Mouse (Mus musculus) limb, embryonic 12.5 days (tissue): ENCODE measurements at regions not wholly inside any gene's neighbourhood (a gene's known extent, or its start where the extent isn't known, plus 50 kb on each side); places are given as distances from the start of the nearest gene placed in this dataset.

Experiments
- ATAC-seq: fragments of 200-750 bp; cut with Nextera tagmentation; 2 replicates; pipeline ENCODE4 v1.8.0; 2017; ENCODE audit warnings: low read depth, moderate TSS enrichment; ENCODE audit not compliant: insufficient number of reproducible peaks, insufficient read depth, low FRiP score, low TSS enrichment
- H3K27ac ChIP-seq: fragments of 300-500 bp; sonication (generic); 2 replicates; pipeline ENCODE4 v1.5.1; 2016; ENCODE audit warnings: mild to moderate bottlenecking, moderate library complexity
- H3K27me3 ChIP-seq: fragments of 300-500 bp; sonication (generic); 2 replicates; pipeline ENCODE4 v1.6.1; 2016; ENCODE audit warnings: mild to moderate bottlenecking, moderate library complexity
- H3K36me3 ChIP-seq: fragments of 300-500 bp; sonication (generic); 2 replicates; pipeline ENCODE4 v1.6.1; 2016; ENCODE audit warnings: mild to moderate bottlenecking, moderate library complexity
- H3K4me1 ChIP-seq: fragments of 300-500 bp; sonication (generic); replicated peaks from 2 replicates; pipeline ENCODE4 v1.6.1; 2016
- H3K4me2 ChIP-seq: fragments of 300-500 bp; sonication (generic); 2 replicates; pipeline ENCODE4 v1.6.1; 2016; ENCODE audit warnings: mild to moderate bottlenecking, moderate library complexity
- H3K4me3 ChIP-seq: fragments of 300-500 bp; sonication (generic); replicated peaks from 2 replicates; pipeline ENCODE4 v1.5.1; 2016; ENCODE audit warnings: mild to moderate bottlenecking
- H3K9ac ChIP-seq: fragments of 300-500 bp; sonication (generic); replicated peaks from 2 replicates; pipeline ENCODE4 v1.6.1; 2016; ENCODE audit warnings: mild to moderate bottlenecking, moderate library complexity
- H3K9me3 ChIP-seq: fragments of 300-500 bp; sonication (generic); 2 replicates; pipeline ENCODE4 v1.6.1; 2016; ENCODE audit warnings: mild to moderate bottlenecking, moderate library complexity
- WGBS: fragments of 180-500 bp; shearing (Covaris S2); methylation state at CpG from one replicate; pipeline ENCODE4 v1.1.7; 2016; 5-methylcytosine and 5-hydroxymethylcytosine counted together

GRCm38 (mm10) chr1:91734731-91735130 is 66.5 kb upstream of the Twist2 start:
- H3K4me3 ChIP-seq: no peak overlapping the region
- 92% methylated on average over 2 of the region's 2 CpGs for WGBS
- no peaks in the 10 kb centered on the region for H3K36me3 ChIP-seq
- no peak for ATAC-seq
- H3K4me2 ChIP-seq: no peak overlapping the region
- H3K27me3 ChIP-seq: peaks cover 12% of the 10 kb centered on the region
- H3K4me1 ChIP-seq: peaks cover 33% of the 10 kb centered on the region
- H3K27ac ChIP-seq: no peak overlapping the region
- no peak overlapping the region for H3K9ac ChIP-seq
- no peaks in the 10 kb centered on the region for H3K9me3 ChIP-seq

- Histone ChIP-seq H3K9ac (no peak overlapping the region), H3K4me3 (no peak overlapping the region), H3K27ac (no peak overlapping the region), H3K36me3 (no peaks in the 10 kb centered on the region), H3K4me1 (peaks cover 33% of the 10 kb centered on the region), H3K27me3 (peaks cover 8% of the 10 kb centered on the region), H3K4me2 (no peak overlapping the region), H3K9me3 (no peaks in the 10 kb centered on the region)
- 74% methylated on average over 4 of the region's 5 CpGs for WGBS
- no peak for ATAC-seq
These were observed 65.8 kb upstream of the Twist2 start for GRCm38 (mm10) chr1:91735436-91735835.

GRCm38 (mm10) chr1:91740661-91741060 is 60.6 kb upstream of the Twist2 start:
- no peaks in the 10 kb centered on the region for H3K27me3 ChIP-seq
- no peaks in the 10 kb centered on the region for H3K9me3 ChIP-seq
- H3K4me1 ChIP-seq: peaks cover 5% of the 10 kb centered on the region; the same call in 1 of the 2 replicates
- no peak overlapping the region for H3K27ac ChIP-seq
- H3K36me3 ChIP-seq: no peaks in the 10 kb centered on the region
- H3K4me3 ChIP-seq: no peak overlapping the region
- WGBS: 81% methylated on average over 8 of the region's 8 CpGs
- no peak for ATAC-seq
- H3K4me2 ChIP-seq: no peak overlapping the region
- H3K9ac ChIP-seq: no peak overlapping the region

- Histone ChIP-seq H3K4me3 (no peak overlapping the region), H3K4me1 (peaks cover 8% of the 10 kb centered on the region; the same call in 1 of the 2 replicates), H3K9me3 (no peaks in the 10 kb centered on the region), H3K36me3 (no peaks in the 10 kb centered on the region), H3K9ac (no peak overlapping the region), H3K4me2 (no peak overlapping the region), H3K27ac (no peak overlapping the region), H3K27me3 (no peaks in the 10 kb centered on the region)
- ATAC-seq: no peak
- WGBS: 92% methylated on average over 7 of the region's 7 CpGs
These were observed 59.2 kb upstream of the Twist2 start for GRCm38 (mm10) chr1:91742031-91742430.

- no peak overlapping the region for H3K27ac ChIP-seq
- no peaks in the 10 kb centered on the region for H3K36me3 ChIP-seq
- H3K27me3 ChIP-seq: 0 out of 2 replicates have a peak, but pooled peaks cover 5% of the 10 kb centered on the region
- no peaks in the 10 kb centered on the region for H3K9me3 ChIP-seq
- no peak overlapping the region for H3K4me2 ChIP-seq
- H3K4me1 ChIP-seq: peaks cover 14% of the 10 kb centered on the region
- WGBS: 30% methylated on average over 3 of the region's 3 CpGs
- H3K4me3 ChIP-seq: no peak overlapping the region
- no peak overlapping the region for H3K9ac ChIP-seq
- no peak for ATAC-seq
These were observed 58.3 kb upstream of the Twist2 start for GRCm38 (mm10) chr1:91742914-91743313.

GRCm38 (mm10) chr1:91744076-91744475 is 57.2 kb upstream of the Twist2 start:
- Histone ChIP-seq H3K27me3 (0 out of 2 replicates have a peak, but pooled peaks cover 11% of the 10 kb centered on the region), H3K36me3 (no peaks in the 10 kb centered on the region), H3K9me3 (no peaks in the 10 kb centered on the region), H3K4me3 (no peak overlapping the region), H3K27ac (no peak overlapping the region), H3K9ac (no peak overlapping the region), H3K4me1 (peaks cover 9% of the 10 kb centered on the region; the same call in 1 of the 2 replicates), H3K4me2 (no peak overlapping the region)
- no peak for ATAC-seq
- WGBS: 92% methylated on average over 3 of the region's 3 CpGs

- H3K4me2 ChIP-seq: no peak overlapping the region
- 89% methylated on average over 5 of the region's 5 CpGs for WGBS
- H3K4me1 ChIP-seq: peaks cover 9% of the 10 kb centered on the region; the same call in 1 of the 2 replicates
- no peak overlapping the region for H3K27ac ChIP-seq
- no peak overlapping the region for H3K9ac ChIP-seq
- no peak overlapping the region for H3K4me3 ChIP-seq
- no peak for ATAC-seq
- no peaks in the 10 kb centered on the region for H3K9me3 ChIP-seq
- H3K27me3 ChIP-seq: 0 out of 2 replicates have a peak, but pooled peaks cover 11% of the 10 kb centered on the region
- no peaks in the 10 kb centered on the region for H3K36me3 ChIP-seq
These were observed 56.6 kb upstream of the Twist2 start for GRCm38 (mm10) chr1:91744701-91745100.

- Histone ChIP-seq H3K27me3 (0 out of 2 replicates have a peak, but pooled peaks cover 11% of the 10 kb centered on the region), H3K9ac (no peak overlapping the region), H3K4me1 (peaks cover 9% of the 10 kb centered on the region; the same call in 1 of the 2 replicates), H3K9me3 (no peaks in the 10 kb centered on the region), H3K4me2 (no peak overlapping the region), H3K27ac (no peak overlapping the region), H3K36me3 (no peaks in the 10 kb centered on the region), H3K4me3 (no peak overlapping the region)
- no peak for ATAC-seq
- 19% methylated on average over 11 of the region's 11 CpGs for WGBS
These were observed 53.7 kb upstream of the Twist2 start for GRCm38 (mm10) chr1:91747583-91747982.
